Comparison of ENCODE assay signal across 8 mouse cellular contexts in the genomic region with DNA sequence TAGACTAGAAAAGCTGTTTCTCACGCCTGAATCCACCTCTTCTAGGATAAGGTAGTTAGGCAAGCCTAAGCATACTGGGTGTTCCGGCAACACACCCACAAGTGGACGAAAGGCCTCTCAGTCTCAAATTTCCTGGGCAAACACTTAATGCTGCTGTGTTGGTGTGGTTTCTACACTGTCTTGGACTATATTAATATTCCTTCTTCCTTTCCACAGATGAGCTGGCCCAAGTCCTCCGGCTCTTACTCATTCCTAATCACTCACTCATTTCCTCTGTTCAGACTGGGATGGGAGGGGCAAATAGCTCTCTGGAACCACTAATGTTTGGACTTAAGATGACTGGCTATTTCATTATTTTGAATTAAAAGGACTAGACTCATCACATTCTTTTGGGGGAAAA.
A peak's percentile ranks its signal among the peaks of the same experiment; 100 is the strongest.
DNase-seq lines count a peak whose midpoint lies in the region; ATAC-seq and TF ChIP-seq lines count a peak whose summit lies in the region.

No protein-coding gene starts in this region.

- H3K36me3 ChIP-seq in heart, embryonic 16.5 days (ENCODE audit: control insufficient read depth, insufficient read depth) = no peaks in the 10 kb centered on the region
- no peaks in the 10 kb centered on the region for H3K36me3 ChIP-seq in liver, postnatal 0 days (replicated peaks; ENCODE audit: insufficient read depth, low read length)

- DNase-seq in adrenal gland, adult 2 months = peak; percentile 72
- DNase-seq in adrenal gland, postnatal 10 days = no peak
- peak; percentile 79 for DNase-seq in adipocyte (ENCODE audit: low spot score)
- no peak for DNase-seq in liver, postnatal 0 days
- no peak for DNase-seq in cerebellum, postnatal 14 days
- no peak for DNase-seq in right cerebral cortex, postnatal 36 days (ENCODE audit: low spot score in 2 of 2)
- no peak for DNase-seq in spleen, adult 12 weeks (ENCODE audit: low spot score)

- peak overlapping the region; percentile 34 for H3K4me2 ChIP-seq in heart, embryonic 16.5 days (ENCODE audit: low read depth, low read length)
- H3K4me2 ChIP-seq in liver, postnatal 0 days (ENCODE audit: low read depth, low read length) = no peak overlapping the region

- 0 out of 2 replicates have a peak overlapping the region, but pooled peaks have one; percentile 6 for H3K9ac ChIP-seq in heart, embryonic 16.5 days (ENCODE audit: low read length)
- no peak overlapping the region for H3K9ac ChIP-seq in liver, postnatal 0 days (replicated peaks)

- 0 out of 2 replicates have a peak, but pooled peaks have one; percentile 26 for TF ChIP-seq EP300 in liver, postnatal 0 days (IDR thresholded peaks at IDR 0.05; ENCODE audit: low read depth)

- no peak overlapping the region for H3K4me3 ChIP-seq in heart, embryonic 16.5 days (ENCODE audit: low read length)
- no peak overlapping the region for H3K4me3 ChIP-seq in liver, postnatal 0 days (ENCODE audit: low read depth, low read length)

- no peaks in the 10 kb centered on the region for H3K27me3 ChIP-seq in heart, embryonic 16.5 days (ENCODE audit: control insufficient read depth, insufficient read depth, low read length)
- no peaks in the 10 kb centered on the region for H3K27me3 ChIP-seq in liver, postnatal 0 days (ENCODE audit: insufficient read depth, low read length)

- peak overlapping the region; percentile 95 for H3K27ac ChIP-seq in heart, embryonic 16.5 days (ENCODE audit: low read length)
- peak overlapping the region; percentile 19 for H3K27ac ChIP-seq in liver, postnatal 0 days (ENCODE audit: low read depth)

- TF ChIP-seq CTCF in liver, postnatal 0 days (IDR thresholded peaks at IDR 0.05; ENCODE audit: low read depth) = no peak

- no peaks in the 10 kb centered on the region for H3K9me3 ChIP-seq in heart, embryonic 16.5 days (replicated peaks; ENCODE audit: control insufficient read depth, low read length)
- H3K9me3 ChIP-seq in liver, postnatal 0 days (ENCODE audit: low read length) = no peaks in the 10 kb centered on the region

- 43% methylated on average over 4 of the region's 4 CpGs for WGBS in heart, embryonic 16.5 days
- WGBS in liver, postnatal 0 days (ENCODE audit: insufficient replicate concordance) = 61% methylated on average over 4 of the region's 4 CpGs

- peak; percentile 69 for ATAC-seq in heart, embryonic 16.5 days (replicated peaks; ENCODE audit: extremely low read depth, insufficient read depth, low FRiP score)
- ATAC-seq in liver, postnatal 0 days = peak; percentile 55

- peaks cover 17% of the 10 kb centered on the region for H3K4me1 ChIP-seq in heart, embryonic 16.5 days (ENCODE audit: control insufficient read depth, insufficient read depth, low read length)
- peaks cover 6% of the 10 kb centered on the region for H3K4me1 ChIP-seq in liver, postnatal 0 days (ENCODE audit: insufficient read depth)

Comparison
In these comparisons a context has a peak if more than half of its experiments do, and no peak if none do; other contexts are left out.
1. DNase-seq: peak in adrenal gland, adult 2 months (single experiment) and adipocyte (single experiment); none in adrenal gland, postnatal 10 days (single experiment), liver, postnatal 0 days (single experiment), cerebellum, postnatal 14 days (0 of 2), right cerebral cortex, postnatal 36 days (0 of 2) and spleen, adult 12 weeks (single experiment).